Mouse (Mus musculus): ENCODE measurements around the gene Med13l. TPM values are rescaled to one million over a fixed set of nuclear protein-coding genes. Genes with fewer than 3 reads are reported as not detected.
A peak's percentile ranks its signal among the peaks of the same experiment; 100 is the strongest.

Med13l gene
- total and polyA plus RNA-seq, 2 experiments from 2014 or later = 10.5 to 29.5 TPM

- no peak overlapping the region; the same call in 1 of the 2 replicates for H3K9ac ChIP-seq (replicated peaks; ENCODE audit: low read length, poor library complexity, severe bottlenecking)
- no peak overlapping the region for H3K27ac ChIP-seq (ENCODE audit: low read depth, low read length)
- H3K4me3 ChIP-seq (ENCODE audit: low read depth, low read length) = no peak overlapping the region
- H3K9me3 ChIP-seq (ENCODE audit: low read length) = no peaks in the 10 kb centered on the region
- DNase-seq (ENCODE audit: low spot score) (peak; percentile 17), ATAC-seq (ENCODE audit: low FRiP score) (no peak)
- H3K36me3 ChIP-seq (ENCODE audit: insufficient read depth, low read length) = no peaks in the 10 kb centered on the region
- no peak overlapping the region for H3K4me2 ChIP-seq (ENCODE audit: low read depth, low read length, poor library complexity, severe bottlenecking)
- TF ChIP-seq CTCF (IDR thresholded peaks at IDR 0.05) = no peak
- H3K4me1 ChIP-seq (ENCODE audit: insufficient read depth, low read length) = peaks cover 9% of the 10 kb centered on the region
- no peaks in the 10 kb centered on the region for H3K27me3 ChIP-seq (ENCODE audit: insufficient read depth, low read length)
- 36% methylated on average over 7 of the region's 7 CpGs for WGBS
Observed at GRCm38 (mm10) chr5:118619801-118620200, 59.3 kb downstream of the Med13l start.

- Histone ChIP-seq H3K27ac (ENCODE audit: low read depth, low read length) (no peak overlapping the region), H3K4me2 (ENCODE audit: low read depth, low read length, poor library complexity, severe bottlenecking) (no peak overlapping the region)
- no peak for ATAC-seq (ENCODE audit: low FRiP score)
Observed at GRCm38 (mm10) chr5:118620330-118620910, 59.9 kb downstream of the Med13l start.

GRCm38 (mm10) chr5:118621877-118622276 lies 61.4 kb downstream of the Med13l start:
- Histone ChIP-seq H3K27me3 (ENCODE audit: insufficient read depth, low read length) (no peaks in the 10 kb centered on the region), H3K27ac (ENCODE audit: low read depth, low read length) (no peak overlapping the region), H3K36me3 (ENCODE audit: insufficient read depth, low read length) (no peaks in the 10 kb centered on the region), H3K4me3 (ENCODE audit: low read depth, low read length) (no peak overlapping the region), H3K9me3 (ENCODE audit: low read length) (no peaks in the 10 kb centered on the region), H3K4me1 (ENCODE audit: insufficient read depth, low read length) (peaks cover 9% of the 10 kb centered on the region), H3K4me2 (ENCODE audit: low read depth, low read length, poor library complexity, severe bottlenecking) (no peak overlapping the region), H3K9ac (replicated peaks; ENCODE audit: low read length, poor library complexity, severe bottlenecking) (no peak overlapping the region)
- ATAC-seq (ENCODE audit: low FRiP score) (no peak), DNase-seq (ENCODE audit: low spot score) (no peak)
- WGBS = 81% methylated on average over 4 of the region's 4 CpGs
- TF ChIP-seq CTCF (IDR thresholded peaks at IDR 0.05) = no peak

More at GRCm38 (mm10) chr5:118620330-118620910, 59.9 kb downstream of the Med13l start:
- no peak for DNase-seq (ENCODE audit: low spot score)
- 71% methylated on average over 7 of the region's 7 CpGs for WGBS
- no peaks in the 10 kb centered on the region for H3K27me3 ChIP-seq (ENCODE audit: insufficient read depth, low read length)
- no peak for TF ChIP-seq CTCF (IDR thresholded peaks at IDR 0.05)
- H3K36me3 ChIP-seq (ENCODE audit: insufficient read depth, low read length) = no peaks in the 10 kb centered on the region
- H3K9me3 ChIP-seq (ENCODE audit: low read length) = no peaks in the 10 kb centered on the region
- H3K9ac ChIP-seq (replicated peaks; ENCODE audit: low read length, poor library complexity, severe bottlenecking) = no peak overlapping the region
- no peak overlapping the region for H3K4me3 ChIP-seq (ENCODE audit: low read depth, low read length)
- peaks cover 9% of the 10 kb centered on the region for H3K4me1 ChIP-seq (ENCODE audit: insufficient read depth, low read length)

GRCm38 (mm10) chr5:118622346-118622745 lies 61.9 kb downstream of the Med13l start:
- no peak overlapping the region for H3K9ac ChIP-seq (replicated peaks; ENCODE audit: low read length, poor library complexity, severe bottlenecking)
- H3K4me3 ChIP-seq (ENCODE audit: low read depth, low read length) = no peak overlapping the region
- H3K27ac ChIP-seq (ENCODE audit: low read depth, low read length) = no peak overlapping the region
- no peak for TF ChIP-seq CTCF (IDR thresholded peaks at IDR 0.05)
- H3K9me3 ChIP-seq (ENCODE audit: low read length) = no peaks in the 10 kb centered on the region
- H3K27me3 ChIP-seq (ENCODE audit: insufficient read depth, low read length) = no peaks in the 10 kb centered on the region
- peaks cover 9% of the 10 kb centered on the region for H3K4me1 ChIP-seq (ENCODE audit: insufficient read depth, low read length)
- H3K36me3 ChIP-seq (ENCODE audit: insufficient read depth, low read length) = no peaks in the 10 kb centered on the region
- ATAC-seq (ENCODE audit: low FRiP score) (no peak), DNase-seq (ENCODE audit: low spot score) (no peak)
- WGBS = 74% methylated on average over 5 of the region's 5 CpGs
- no peak overlapping the region for H3K4me2 ChIP-seq (ENCODE audit: low read depth, low read length, poor library complexity, severe bottlenecking)

GRCm38 (mm10) chr5:118623797-118624196 lies 63.3 kb downstream of the Med13l start:
- Histone ChIP-seq H3K4me2 (ENCODE audit: low read depth, low read length, poor library complexity, severe bottlenecking) (no peak overlapping the region), H3K36me3 (ENCODE audit: insufficient read depth, low read length) (no peaks in the 10 kb centered on the region), H3K9me3 (ENCODE audit: low read length) (no peaks in the 10 kb centered on the region), H3K9ac (replicated peaks; ENCODE audit: low read length, poor library complexity, severe bottlenecking) (no peak overlapping the region), H3K4me1 (ENCODE audit: insufficient read depth, low read length) (peaks cover 9% of the 10 kb centered on the region), H3K27ac (ENCODE audit: low read depth, low read length) (no peak overlapping the region), H3K27me3 (ENCODE audit: insufficient read depth, low read length) (no peaks in the 10 kb centered on the region), H3K4me3 (ENCODE audit: low read depth, low read length) (no peak overlapping the region)
- DNase-seq (ENCODE audit: low spot score) (no peak), ATAC-seq (ENCODE audit: low FRiP score) (no peak)
- 85% methylated on average over 5 of the region's 5 CpGs for WGBS
- no peak for TF ChIP-seq CTCF (IDR thresholded peaks at IDR 0.05)

GRCm38 (mm10) chr5:118627630-118628029 lies 67.2 kb downstream of the Med13l start:
- H3K36me3 ChIP-seq (ENCODE audit: insufficient read depth, low read length) = no peaks in the 10 kb centered on the region
- TF ChIP-seq CTCF (IDR thresholded peaks at IDR 0.05) = no peak
- H3K9ac ChIP-seq (replicated peaks; ENCODE audit: low read length, poor library complexity, severe bottlenecking) = no peak overlapping the region
- ATAC-seq (ENCODE audit: low FRiP score) (no peak), DNase-seq (ENCODE audit: low spot score) (no peak)
- H3K4me2 ChIP-seq (ENCODE audit: low read depth, low read length, poor library complexity, severe bottlenecking) = no peak overlapping the region
- H3K27me3 ChIP-seq (ENCODE audit: insufficient read depth, low read length) = no peaks in the 10 kb centered on the region
- H3K27ac ChIP-seq (ENCODE audit: low read depth, low read length) = no peak overlapping the region
- no peaks in the 10 kb centered on the region for H3K9me3 ChIP-seq (ENCODE audit: low read length)
- no peaks in the 10 kb centered on the region for H3K4me1 ChIP-seq (ENCODE audit: insufficient read depth, low read length)
- WGBS = 88% methylated on average over 5 of the region's 5 CpGs
- H3K4me3 ChIP-seq (ENCODE audit: low read depth, low read length) = no peak overlapping the region

Data from midbrain, postnatal 0 days (tissue).